Mouse (Mus musculus): ENCODE results near the gene Ucp2.

GRCm38 (mm10) chr7:100533503-100533902, 40.4 kb downstream of the Ucp2 start:
- TF ChIP-seq POLR2A (IDR thresholded peaks at IDR 0.05; ENCODE audit: extremely low read depth, insufficient read depth, low read length) = no peak
- no peak for TF ChIP-seq CTCF (IDR thresholded peaks at IDR 0.05; ENCODE audit: low read depth, low read length)
